Mouse (Mus musculus) heart, embryonic 13.5 days (tissue): ENCODE data around the gene Amot. TPM values are rescaled to one million over a fixed set of nuclear protein-coding genes. Genes with fewer than 3 reads are reported as not detected.

Experiments used
- ATAC-seq: fragments of 200-750 bp; cut with Nextera tagmentation; 2 replicates; pipeline ENCODE4 v1.8.0; 2017; ENCODE audit warnings: moderate TSS enrichment; ENCODE audit not compliant: insufficient number of reproducible peaks, low FRiP score, low TSS enrichment; ENCODE audit errors: extremely low read depth
- H3K27ac ChIP-seq: fragments of 300-500 bp; sonication (generic); replicated peaks from 2 replicates; pipeline ENCODE4 v1.5.1; 2015; ENCODE audit warnings: moderate library complexity, mild to moderate bottlenecking, inconsistent platforms
- H3K27me3 ChIP-seq: fragments of 300-500 bp; sonication (generic); replicated peaks from 2 replicates; pipeline ENCODE4 v1.6.1; 2015; ENCODE audit warnings: mild to moderate bottlenecking, inconsistent platforms
- H3K36me3 ChIP-seq: fragments of 300-500 bp; sonication (generic); 2 replicates; pipeline ENCODE4 v1.6.1; 2015; ENCODE audit warnings: mild to moderate bottlenecking, inconsistent platforms
- H3K4me1 ChIP-seq: fragments of 300-500 bp; sonication (generic); 2 replicates; pipeline ENCODE4 v1.6.1; 2015; ENCODE audit warnings: inconsistent platforms
- H3K4me2 ChIP-seq: fragments of 300-500 bp; sonication (generic); 2 replicates; pipeline ENCODE4 v1.6.1; 2015; ENCODE audit warnings: inconsistent platforms, mild to moderate bottlenecking, moderate library complexity
- H3K4me3 ChIP-seq: fragments of 300-500 bp; sonication (generic); 2 replicates; pipeline ENCODE4 v1.5.1; 2015; ENCODE audit warnings: moderate library complexity, mild to moderate bottlenecking, inconsistent platforms
- H3K9ac ChIP-seq: fragments of 300-500 bp; sonication (generic); 2 replicates; pipeline ENCODE4 v1.6.1; 2015; ENCODE audit warnings: inconsistent platforms, mild to moderate bottlenecking, moderate library complexity
- H3K9me3 ChIP-seq: fragments of 300-500 bp; sonication (generic); 2 replicates; pipeline ENCODE4 v1.6.1; 2016; ENCODE audit warnings: inconsistent platforms
- whole genome bisulfite sequencing: fragments of 180-500 bp; shearing (Covaris S2); methylation state at CpG from one replicate; pipeline ENCODE4 v1.1.7; 2015; ENCODE audit warnings: mixed read lengths; 5-methylcytosine and 5-hydroxymethylcytosine counted together
- polyA plus RNA-seq: library from polyadenylated mRNA; unstranded; fragments of >200 nt; fragmentation: Nextera tagmentation; extraction: Ambion mirVana; gene quantifications from 2 replicates; pipeline ENCODE4 v1.2.1, GENCODE M21; 2015

Amot gene
- polyA plus RNA-seq, 1 experiment from 2014 or later, result 9.4 TPM

DNA sequence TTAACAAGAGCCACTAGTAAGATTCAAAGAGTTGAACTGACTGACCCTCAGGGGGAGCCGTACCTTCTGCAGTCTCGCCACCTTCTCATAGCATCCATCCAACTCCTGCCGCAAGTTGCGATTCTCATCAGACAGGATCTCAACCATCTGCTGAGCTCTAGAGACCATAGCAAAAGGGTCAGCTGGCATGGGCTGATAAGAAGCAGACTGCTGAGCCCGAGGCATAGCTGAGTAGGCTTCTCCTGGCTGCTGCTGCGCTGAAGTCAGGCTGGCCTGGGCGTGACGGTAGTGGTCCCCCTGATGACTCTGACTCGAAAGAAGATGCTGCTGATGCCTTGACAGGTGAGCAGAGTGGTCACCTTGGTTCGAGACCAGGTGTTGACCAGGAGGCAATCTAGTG, 25.0 kb downstream of the Amot start:
- Histone ChIP-seq H3K27me3 (no peaks in the 10 kb centered on the region), H3K27ac (no peak overlapping the region), H3K4me2 (no peak overlapping the region), H3K9me3 (no peaks in the 10 kb centered on the region), H3K9ac (no peak overlapping the region), H3K4me3 (no peak overlapping the region), H3K4me1 (peaks cover 7% of the 10 kb centered on the region), H3K36me3 (peaks cover 9% of the 10 kb centered on the region; the same call in 1 of the 2 replicates)
- WGBS, result 62% methylated on average over 10 of the region's 10 CpGs
- ATAC-seq, result peak; percentile 82; the same call in 1 of the 2 replicates

DNA sequence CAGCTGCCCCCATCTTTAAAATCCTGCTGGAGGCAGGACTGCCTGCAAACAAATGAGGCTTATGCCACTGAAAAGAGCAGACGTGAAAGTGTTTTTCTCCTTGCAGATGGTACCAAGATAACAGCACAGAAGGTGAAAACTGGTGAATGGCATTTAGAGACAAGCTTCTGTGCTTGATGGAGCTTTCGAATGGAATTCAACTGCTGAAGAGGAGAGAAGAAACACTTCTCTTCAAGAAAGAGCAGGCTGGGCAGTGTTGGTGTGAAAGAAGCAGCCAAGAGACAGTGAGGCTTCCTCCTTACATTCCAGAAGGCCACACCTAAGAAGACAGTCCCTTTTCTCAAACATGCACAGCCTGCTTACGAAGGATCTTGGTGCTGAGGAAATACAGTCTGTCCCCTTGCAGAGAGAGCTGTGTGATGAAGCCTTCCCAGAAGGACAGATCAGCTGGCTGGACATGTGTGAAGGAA, 27.2 kb downstream of the Amot start:
- ATAC-seq, result no peak
- 51% methylated on average over 3 of the region's 3 CpGs for WGBS
- peaks cover 6% of the 10 kb centered on the region for H3K4me1 ChIP-seq
- H3K4me2 ChIP-seq, result no peak overlapping the region
- no peaks in the 10 kb centered on the region for H3K27me3 ChIP-seq
- peaks cover 9% of the 10 kb centered on the region; the same call in 1 of the 2 replicates for H3K36me3 ChIP-seq
- H3K4me3 ChIP-seq, result no peak overlapping the region
- no peak overlapping the region for H3K9ac ChIP-seq
- H3K9me3 ChIP-seq, result no peaks in the 10 kb centered on the region
- no peak overlapping the region for H3K27ac ChIP-seq

DNA sequence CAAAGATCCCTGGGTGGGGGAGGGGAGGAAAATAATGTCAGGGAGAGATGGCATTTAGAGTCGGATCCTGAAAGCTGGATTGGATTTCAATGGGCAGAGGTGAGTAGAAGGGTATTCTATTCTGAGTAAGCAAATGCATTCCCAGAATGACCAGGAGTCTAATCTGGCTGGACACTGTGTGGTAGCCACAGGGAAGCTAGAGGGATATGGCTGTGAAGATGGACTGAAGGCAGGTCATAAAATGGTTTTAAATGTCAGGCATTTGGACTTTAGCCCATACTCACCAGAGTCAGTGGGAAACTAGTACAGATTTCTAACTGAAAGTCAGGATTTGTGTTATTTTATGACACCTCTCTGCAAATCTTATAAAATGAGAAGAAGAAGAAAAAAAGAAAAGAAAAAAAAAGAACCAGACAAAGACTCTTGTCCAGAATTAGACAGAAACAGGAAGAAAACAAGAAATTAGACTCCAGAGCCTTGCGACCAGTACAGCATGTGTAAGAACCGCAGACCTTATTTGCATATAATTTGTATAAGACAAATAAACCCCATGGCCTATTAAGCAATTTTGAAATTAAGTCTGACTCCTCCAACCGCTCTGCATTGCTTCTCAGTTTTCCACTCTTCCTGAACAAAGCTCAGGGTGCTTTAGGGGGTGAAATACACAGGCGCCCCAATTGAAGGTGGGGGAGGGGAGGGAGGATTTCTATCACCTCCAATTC, 27.8 kb downstream of the Amot start:
- peaks cover 9% of the 10 kb centered on the region; the same call in 1 of the 2 replicates for H3K36me3 ChIP-seq
- no peak overlapping the region for H3K4me2 ChIP-seq
- H3K4me1 ChIP-seq, result peaks cover under 1% of the 10 kb centered on the region
- H3K27me3 ChIP-seq, result no peaks in the 10 kb centered on the region
- WGBS, result 74% methylated on average over 5 of the region's 5 CpGs
- no peak overlapping the region for H3K27ac ChIP-seq
- no peak overlapping the region for H3K9ac ChIP-seq
- no peaks in the 10 kb centered on the region for H3K9me3 ChIP-seq
- H3K4me3 ChIP-seq, result no peak overlapping the region
- no peak for ATAC-seq

- WGBS, result 81% methylated on average over 6 of the region's 6 CpGs
- Histone ChIP-seq H3K4me1 (no peaks in the 10 kb centered on the region), H3K4me2 (no peak overlapping the region), H3K9me3 (no peaks in the 10 kb centered on the region), H3K36me3 (peaks cover 9% of the 10 kb centered on the region), H3K9ac (no peak overlapping the region), H3K4me3 (no peak overlapping the region), H3K27me3 (no peaks in the 10 kb centered on the region), H3K27ac (no peak overlapping the region)
- ATAC-seq, result no peak
Observed at GRCm38 (mm10) chrX:145468264-145468663, 36.7 kb downstream of the Amot start.

DNA sequence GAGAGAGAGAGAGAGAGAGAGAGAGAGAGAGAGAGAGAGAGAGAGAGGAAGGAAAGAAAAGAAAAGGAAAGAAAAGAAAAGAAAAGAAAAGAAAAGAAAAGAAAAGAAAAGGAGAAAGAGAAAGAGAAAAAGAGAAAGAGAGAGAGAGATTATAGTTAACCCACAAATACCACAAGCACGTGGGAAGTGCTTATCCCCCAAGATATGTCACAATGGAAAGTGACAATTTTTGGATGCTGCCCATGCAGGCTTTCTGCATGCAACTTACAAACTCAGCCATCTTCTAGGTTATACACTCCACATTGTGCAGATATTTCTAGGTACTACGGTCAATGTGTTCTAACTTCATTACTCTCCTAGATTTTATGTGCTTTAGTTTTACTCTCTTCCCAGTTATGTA, 41.5 kb downstream of the Amot start:
- Histone ChIP-seq H3K4me2 (no peak overlapping the region), H3K27ac (no peak overlapping the region), H3K4me1 (no peaks in the 10 kb centered on the region), H3K9ac (no peak overlapping the region), H3K9me3 (no peaks in the 10 kb centered on the region), H3K27me3 (no peaks in the 10 kb centered on the region), H3K4me3 (no peak overlapping the region), H3K36me3 (no peaks in the 10 kb centered on the region; the same call in 1 of the 2 replicates)
- no peak for ATAC-seq
- WGBS, result 80% methylated on average over 2 of the region's 2 CpGs

- Histone ChIP-seq H3K4me1 (no peaks in the 10 kb centered on the region), H3K27ac (no peak overlapping the region), H3K27me3 (no peaks in the 10 kb centered on the region), H3K9me3 (no peaks in the 10 kb centered on the region), H3K9ac (no peak overlapping the region), H3K4me3 (no peak overlapping the region), H3K36me3 (no peaks in the 10 kb centered on the region; the same call in 1 of the 2 replicates), H3K4me2 (no peak overlapping the region)
- 64% methylated on average over 3 of the region's 3 CpGs for whole genome bisulfite sequencing
- ATAC-seq, result no peak
Observed at GRCm38 (mm10) chrX:145461339-145461738, 43.6 kb downstream of the Amot start.

- no peaks in the 10 kb centered on the region for H3K27me3 ChIP-seq
- no peak overlapping the region for H3K9ac ChIP-seq
- H3K9me3 ChIP-seq, result no peaks in the 10 kb centered on the region
- no peak overlapping the region for H3K4me2 ChIP-seq
- no peak overlapping the region for H3K27ac ChIP-seq
- H3K36me3 ChIP-seq, result peaks cover 6% of the 10 kb centered on the region
- ATAC-seq, result no peak
- 77% methylated on average over 4 of the region's 4 CpGs for WGBS
- H3K4me1 ChIP-seq, result no peaks in the 10 kb centered on the region
- H3K4me3 ChIP-seq, result no peak overlapping the region
Observed at GRCm38 (mm10) chrX:145456251-145456650, 48.7 kb downstream of the Amot start.

DNA sequence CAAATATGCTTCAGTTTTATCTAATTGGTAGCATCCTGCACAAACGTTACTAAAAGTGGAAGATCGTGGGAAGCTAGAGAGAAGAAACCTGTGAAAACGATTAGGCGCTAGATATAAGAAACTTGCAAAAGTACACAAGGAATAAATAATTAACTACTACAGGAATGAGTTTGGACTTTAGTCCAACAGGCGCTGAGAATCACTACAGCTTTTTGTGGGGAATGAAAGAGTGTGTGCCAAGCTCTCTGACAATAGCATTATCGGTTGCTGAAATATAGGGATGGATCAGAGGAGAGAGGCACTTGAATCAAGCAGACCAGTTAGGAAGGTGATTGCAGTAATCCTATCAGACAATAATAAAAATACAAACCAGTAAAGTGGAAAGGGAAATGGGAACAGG, 49.4 kb downstream of the Amot start:
- no peak for ATAC-seq
- Histone ChIP-seq H3K36me3 (peaks cover 12% of the 10 kb centered on the region), H3K4me3 (no peak overlapping the region), H3K27me3 (no peaks in the 10 kb centered on the region), H3K4me1 (no peaks in the 10 kb centered on the region), H3K9me3 (no peaks in the 10 kb centered on the region), H3K4me2 (no peak overlapping the region), H3K9ac (no peak overlapping the region), H3K27ac (no peak overlapping the region)
- WGBS, result 87% methylated on average over 6 of the region's 6 CpGs

GRCm38 (mm10) chrX:145454828-145455227, 50.2 kb downstream of the Amot start:
- ATAC-seq, result no peak
- 61% methylated on average over 4 of the region's 4 CpGs for WGBS
- no peak overlapping the region for H3K9ac ChIP-seq
- H3K4me1 ChIP-seq, result no peaks in the 10 kb centered on the region
- H3K36me3 ChIP-seq, result peaks cover 18% of the 10 kb centered on the region
- no peak overlapping the region for H3K27ac ChIP-seq
- H3K4me3 ChIP-seq, result no peak overlapping the region
- no peaks in the 10 kb centered on the region for H3K27me3 ChIP-seq
- H3K4me2 ChIP-seq, result no peak overlapping the region
- no peaks in the 10 kb centered on the region for H3K9me3 ChIP-seq

GRCm38 (mm10) chrX:145441526-145441925, 63.5 kb downstream of the Amot start:
- Histone ChIP-seq H3K36me3 (no peaks in the 10 kb centered on the region), H3K27me3 (no peaks in the 10 kb centered on the region), H3K27ac (no peak overlapping the region), H3K4me3 (no peak overlapping the region), H3K4me2 (no peak overlapping the region), H3K9me3 (no peaks in the 10 kb centered on the region), H3K9ac (no peak overlapping the region), H3K4me1 (no peaks in the 10 kb centered on the region)
- no peak for ATAC-seq
- WGBS, result 79% methylated on average over 2 of the region's 2 CpGs

DNA sequence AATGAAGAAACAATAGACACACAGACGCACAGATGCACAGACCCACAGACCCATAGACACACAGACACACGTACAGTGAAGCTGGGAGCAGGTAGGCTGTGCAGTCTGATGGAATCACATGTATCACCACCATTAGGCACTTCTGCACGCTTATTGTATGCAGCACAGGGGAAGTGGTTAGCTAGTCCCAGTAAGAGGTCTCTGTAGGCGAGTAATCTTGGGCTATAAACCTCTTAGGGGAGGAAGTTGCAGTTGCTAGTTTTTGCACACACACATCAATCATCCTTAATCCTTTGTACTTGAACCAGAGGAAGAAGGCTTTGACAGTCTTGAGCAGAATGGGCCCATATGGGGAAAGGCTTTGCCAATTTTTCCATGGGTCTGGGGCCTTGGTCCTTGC, 71.3 kb downstream of the Amot start:
- Histone ChIP-seq H3K36me3 (no peaks in the 10 kb centered on the region), H3K4me3 (no peak overlapping the region), H3K27me3 (no peaks in the 10 kb centered on the region), H3K4me1 (no peaks in the 10 kb centered on the region), H3K9me3 (no peaks in the 10 kb centered on the region), H3K27ac (no peak overlapping the region), H3K4me2 (no peak overlapping the region), H3K9ac (no peak overlapping the region)
- 71% methylated on average over 4 of the region's 4 CpGs for WGBS
- ATAC-seq, result no peak
